Mouse (Mus musculus): ENCODE measurements around the gene Trmt2a.
"Not testable (repeated sequence)": the region's sequence is repeated elsewhere in the genome, so short reads cannot be mapped to it uniquely, and the experiment has no call there.

Trmt2a gene

DNA sequence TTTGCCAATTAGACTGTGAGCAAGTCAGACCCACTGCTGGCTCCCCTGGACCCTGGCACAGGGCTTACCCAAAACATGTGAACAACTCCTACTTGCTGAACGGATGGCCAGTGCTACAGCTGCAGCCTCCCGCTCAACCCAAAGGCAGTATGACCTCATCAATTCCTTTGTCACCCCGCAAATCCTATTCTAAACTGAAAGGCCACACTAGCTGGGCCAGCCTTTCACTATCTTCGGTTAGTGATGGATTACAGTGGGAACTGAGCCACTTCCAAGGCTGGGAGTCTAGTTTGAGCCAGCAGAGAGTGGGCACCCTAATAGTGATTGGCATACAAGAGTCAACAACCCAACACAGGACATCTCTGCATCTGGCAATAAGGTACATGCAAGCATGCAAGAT, 39.7 kb downstream of the Trmt2a start:
- in situ Hi-C loops (cut with MboI, MseI): no loop called here

DNA sequence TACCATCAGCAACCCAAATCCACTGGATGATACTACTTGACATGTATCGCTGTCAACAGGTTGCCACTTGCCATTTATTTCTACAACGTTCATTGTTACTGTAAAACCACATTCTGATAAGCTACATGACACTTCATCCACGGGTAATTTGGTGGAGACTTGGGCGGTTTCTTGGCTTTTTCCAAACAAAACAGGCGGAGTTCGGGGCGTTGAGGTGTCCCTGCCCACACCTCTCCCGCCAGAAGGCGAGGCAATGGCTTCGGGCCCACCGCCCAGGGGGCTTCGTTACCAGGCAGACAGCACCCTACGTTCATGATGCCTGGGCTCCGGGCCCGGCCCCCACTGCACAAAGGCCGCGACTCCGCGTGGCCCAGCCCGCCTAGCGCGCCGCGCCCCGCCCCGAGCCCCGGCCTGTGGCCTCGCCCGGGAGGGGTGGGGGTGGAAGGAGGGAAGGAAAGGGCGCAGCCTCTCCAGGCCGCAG, 40.1 kb downstream of the Trmt2a start:
- in situ Hi-C loops (cut with MboI, MseI): no loop called here

DNA sequence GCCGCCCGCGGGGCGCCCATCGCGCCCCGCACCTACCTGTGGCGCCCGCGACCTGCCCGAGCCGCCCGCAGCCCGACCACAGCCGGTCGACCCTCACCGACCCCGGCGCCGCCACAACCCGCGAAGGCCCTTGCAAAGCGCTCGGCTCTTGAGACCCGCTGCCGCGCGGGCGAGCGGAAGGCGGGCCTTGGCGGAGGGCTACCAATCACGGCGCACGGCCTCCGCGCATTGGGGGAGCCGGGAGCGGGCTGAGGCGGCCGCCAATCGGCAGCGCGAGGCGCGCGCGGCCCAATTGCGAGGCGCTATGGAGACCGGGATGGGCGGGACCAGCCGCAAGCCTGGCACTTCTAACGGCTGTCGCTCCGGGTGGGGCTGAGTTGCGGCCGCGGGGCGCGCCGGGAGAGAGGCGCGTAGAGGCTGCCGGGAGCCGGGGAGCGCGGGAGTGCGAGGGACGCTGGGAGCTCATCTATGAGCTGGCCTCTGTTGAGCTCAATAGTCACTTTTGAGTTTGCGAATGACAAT, 40.6 kb downstream of the Trmt2a start, which contains the start of gene Dgcr8:
Dgcr8 (minus strand) TSS at position 180 of the 522 bp plus-strand sequence.
- in situ Hi-C loops (cut with MboI, MseI): no loop called here

DNA sequence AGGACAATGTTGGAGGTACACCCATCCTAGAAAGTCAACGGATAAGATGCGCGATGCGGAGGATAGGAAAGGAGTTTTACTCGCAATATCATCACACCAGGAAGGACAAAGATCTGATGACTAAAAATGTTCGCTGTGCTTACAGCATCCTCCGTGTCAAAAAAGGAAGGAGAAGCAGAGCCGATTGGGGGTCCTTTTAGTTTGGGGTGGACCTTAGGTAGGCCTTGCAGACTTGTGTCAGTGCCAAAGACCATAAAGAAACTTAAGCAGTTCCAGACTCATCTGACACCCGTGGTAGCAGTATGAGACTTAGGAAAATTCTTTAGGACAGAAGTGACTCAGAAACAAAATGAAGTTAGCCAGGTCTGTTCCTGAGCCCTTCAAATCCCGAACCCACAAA, 41.1 kb downstream of the Trmt2a start:
- in situ Hi-C loops (cut with MboI, MseI): not testable (repeated sequence)
